ENCODE assay signal across 11 mouse cellular contexts in genomic region chr11:116075539-116076265, GRCm38 (mm10). TPM values are rescaled to one million over a fixed set of nuclear protein-coding genes. Genes with fewer than 3 reads are reported as not detected.
A peak's percentile ranks its signal among the peaks of the same experiment; 100 is the strongest.
DNase-seq lines count a peak whose midpoint lies in the region; ATAC-seq and TF ChIP-seq lines count a peak whose summit lies in the region.
"Had no signal": no experiment of that assay in that cellular context is flagged by ENCODE, and none has a peak within 500 bp of the region (broad histone marks: within the 10 kb centered on the region; RNA-seq: fewer than 3 reads in every experiment).

No protein-coding gene starts in this region.

- no peak overlapping the region; the same call in 1 of the 2 replicates for H3K4me3 ChIP-seq in lung, embryonic 14.5 days (ENCODE audit: low read depth, low read length)
- peak overlapping the region; percentile 55 to 75 for H3K4me3 ChIP-seq in liver, embryonic 14.5 days (ENCODE audit: insufficient read depth in 1 of 2, low read depth in 2 of 2, low read length in 2 of 2)
- H3K4me3 ChIP-seq: myocyte had no signal

- H3K27ac ChIP-seq in lung, embryonic 14.5 days (ENCODE audit: low read depth): no peak overlapping the region
- peak overlapping the region; percentile 93 for H3K27ac ChIP-seq in liver, embryonic 14.5 days
- H3K27ac ChIP-seq: lung, embryonic 15.5 days had no signal

- TF ChIP-seq CTCF in lung, embryonic 14.5 days (IDR thresholded peaks at IDR 0.05; ENCODE audit: low read depth): 0 out of 2 replicates have a peak, but pooled peaks have one; percentile 6
- TF ChIP-seq CTCF in liver, embryonic 14.5 days (IDR thresholded peaks at IDR 0.05; ENCODE audit: low read depth): peak; percentile 64

- H3K9me3 ChIP-seq in lung, embryonic 14.5 days (ENCODE audit: low read depth, low read length): no peaks in the 10 kb centered on the region
- no peaks in the 10 kb centered on the region for H3K9me3 ChIP-seq in liver, embryonic 14.5 days (ENCODE audit: control insufficient read depth, low read length)
- H3K9me3 ChIP-seq: lung, embryonic 15.5 days had no signal

- H3K27me3 ChIP-seq in lung, embryonic 14.5 days (ENCODE audit: insufficient read depth, low read length): no peaks in the 10 kb centered on the region
- H3K27me3 ChIP-seq in liver, embryonic 14.5 days (ENCODE audit: control insufficient read depth, insufficient read depth, low read length): no peaks in the 10 kb centered on the region
- H3K27me3 ChIP-seq: lung, embryonic 15.5 days had no signal

- H3K4me1 ChIP-seq in lung, embryonic 14.5 days (ENCODE audit: insufficient read depth): peaks cover 3% of the 10 kb centered on the region; the same call in 1 of the 2 replicates
- H3K4me1 ChIP-seq in liver, embryonic 14.5 days (replicated peaks; ENCODE audit: control insufficient read depth in 2 of 2, insufficient read depth in 2 of 2, low read length in 1 of 2): peaks cover 33% of the 10 kb centered on the region in 2 experiments

- H3K9ac ChIP-seq in lung, embryonic 14.5 days: peak overlapping the region; percentile 26; the same call in 1 of the 2 replicates
- H3K9ac ChIP-seq in liver, embryonic 14.5 days (replicated peaks): peak overlapping the region; percentile 94
- H3K9ac ChIP-seq: lung, embryonic 15.5 days had no signal

- 0 out of 2 replicates have a peak overlapping the region, but pooled peaks have one; percentile 10 for H3K4me2 ChIP-seq in lung, embryonic 14.5 days
- H3K4me2 ChIP-seq in liver, embryonic 14.5 days (ENCODE audit: low read depth): peak overlapping the region; percentile 95
- H3K4me2 ChIP-seq: lung, embryonic 15.5 days had no signal

- WGBS in lung, embryonic 14.5 days: 36% methylated on average over 20 of the region's 20 CpGs
- 24% methylated on average over 20 of the region's 20 CpGs for WGBS in liver, embryonic 14.5 days (ENCODE audit: insufficient replicate concordance)

- no peak for ATAC-seq in lung, embryonic 14.5 days (ENCODE audit: insufficient read depth)
- ATAC-seq in liver, embryonic 14.5 days (ENCODE audit: insufficient read depth): no peak

- TF ChIP-seq EP300 in liver, embryonic 14.5 days (IDR thresholded peaks at IDR 0.05; ENCODE audit: low read depth): no peak

- H3K36me3 ChIP-seq in lung, embryonic 14.5 days (ENCODE audit: insufficient read depth): peaks cover 22% of the 10 kb centered on the region
- peaks cover 22% of the 10 kb centered on the region for H3K36me3 ChIP-seq in liver, embryonic 14.5 days (replicated peaks; ENCODE audit: control insufficient read depth, insufficient read depth, low read depth)

- DNase-seq in adrenal gland, adult 2 months: peak; percentile 53
- no peak for DNase-seq in adrenal gland, postnatal 25 days
- peak; percentile 23 for DNase-seq in lung, embryonic 14.5 days
- DNase-seq in lung, postnatal 25 days (ENCODE audit: low spot score): no peak
- peak; percentile 44 for DNase-seq in ES-CJ7 (ENCODE audit: low read depth, low spot score)
- DNase-seq in liver, embryonic 14.5 days (ENCODE audit: low read depth in 3 of 3, low spot score in 3 of 3): no peak
- no peak for DNase-seq in left cerebral cortex, adult 11 months (ENCODE audit: low spot score)
- DNase-seq in left cerebral cortex, adult 18-20 months (ENCODE audit: low spot score in 2 of 2): no peak
- DNase-seq: kidney, adult 18-20 months had no signal

RNA-seq across cellular contexts. Expression of gene Unc13d, which starts 2.1 kb away (rescaled TPM):
- total RNA-seq in adrenal gland, adult 2 months (2021): 1 to 10 TPM in 1 of 2 experiments, under 1 TPM in 1; 0.83 to 1.0 TPM
- 2.3 and 3.4 TPM in 2 replicates for polyA plus RNA-seq in adrenal gland, adult 2 months (2012; rRNA removed)
- total RNA-seq in adrenal gland, postnatal 25 days (2021): 0.24 and 0.79 TPM in 2 replicates
- polyA plus RNA-seq in lung, embryonic 14.5 days (2014; fragmentation: Nextera tagmentation; extraction: Ambion mirVana): 2.5 and 3.3 TPM in 2 replicates
- 18.7 and 19.6 TPM in 2 replicates for polyA plus RNA-seq in liver, embryonic 14.5 days (2012; rRNA removed)
- polyA plus RNA-seq in liver, embryonic 14.5 days (2014; fragmentation: Nextera tagmentation; extraction: Ambion mirVana): 14.9 and 16.8 TPM in 2 replicates
- total RNA-seq in left cerebral cortex, adult 18-20 months (2021): 1 to 10 TPM; 1.8 to 2.7 TPM

RNA-seq across cellular contexts. Expression of gene Wbp2, which starts 11.1 kb away (rescaled TPM):
- total RNA-seq in adrenal gland, adult 2 months (2021): 100 to 1,000 TPM; 165 to 185 TPM
- 517 and 528 TPM in 2 replicates for polyA plus RNA-seq in adrenal gland, adult 2 months (2012; rRNA removed)
- total RNA-seq in adrenal gland, postnatal 25 days (2021): 189 and 195 TPM in 2 replicates
- 66.5 and 69.8 TPM in 2 replicates for polyA plus RNA-seq in lung, embryonic 14.5 days (2014; fragmentation: Nextera tagmentation; extraction: Ambion mirVana)
- 46.2 and 57.4 TPM in 2 replicates for polyA plus RNA-seq in liver, embryonic 14.5 days (2012; rRNA removed)
- polyA plus RNA-seq in liver, embryonic 14.5 days (2014; fragmentation: Nextera tagmentation; extraction: Ambion mirVana): 74.5 and 87.6 TPM in 2 replicates
- total RNA-seq in left cerebral cortex, adult 18-20 months (2021): 100 to 1,000 TPM; 464 to 477 TPM

RNA-seq across cellular contexts. Expression of gene Unk, which starts 45.6 kb away (rescaled TPM):
- 10 to 100 TPM; 20.2 to 21.2 TPM for total RNA-seq in adrenal gland, adult 2 months (2021)
- polyA plus RNA-seq in adrenal gland, adult 2 months (2012; rRNA removed): 46.0 and 58.5 TPM in 2 replicates
- 25.8 and 27.4 TPM in 2 replicates for total RNA-seq in adrenal gland, postnatal 25 days (2021)
- 39.5 and 44.4 TPM in 2 replicates for polyA plus RNA-seq in lung, embryonic 14.5 days (2014; fragmentation: Nextera tagmentation; extraction: Ambion mirVana)
- 10.4 and 12.1 TPM in 2 replicates for polyA plus RNA-seq in liver, embryonic 14.5 days (2012; rRNA removed)
- polyA plus RNA-seq in liver, embryonic 14.5 days (2014; fragmentation: Nextera tagmentation; extraction: Ambion mirVana): 6.4 and 7.9 TPM in 2 replicates
- 10 to 100 TPM; 21.8 to 22.3 TPM for total RNA-seq in left cerebral cortex, adult 18-20 months (2021)

RNA-seq across cellular contexts. Expression of gene H3f3b, which starts 47.9 kb away (rescaled TPM):
- 100 to 1,000 TPM; 270 to 363 TPM for total RNA-seq in adrenal gland, adult 2 months (2021)
- 76.2 and 92.7 TPM in 2 replicates for polyA plus RNA-seq in adrenal gland, adult 2 months (2012; rRNA removed)
- 265 and 377 TPM in 2 replicates for total RNA-seq in adrenal gland, postnatal 25 days (2021)
- 1,851 and 1,959 TPM in 2 replicates for polyA plus RNA-seq in lung, embryonic 14.5 days (2014; fragmentation: Nextera tagmentation; extraction: Ambion mirVana)
- 173 and 248 TPM in 2 replicates for polyA plus RNA-seq in liver, embryonic 14.5 days (2012; rRNA removed)
- 651 and 676 TPM in 2 replicates for polyA plus RNA-seq in liver, embryonic 14.5 days (2014; fragmentation: Nextera tagmentation; extraction: Ambion mirVana)
- total RNA-seq in left cerebral cortex, adult 18-20 months (2021): 100 to 1,000 TPM; 246 to 269 TPM

RNA-seq across cellular contexts. Expression of gene Trim47, which starts 51.3 kb away (rescaled TPM):
- 10 to 100 TPM; 10.3 to 17.9 TPM for total RNA-seq in adrenal gland, adult 2 months (2021)
- 49.1 and 68.9 TPM in 2 replicates for polyA plus RNA-seq in adrenal gland, adult 2 months (2012; rRNA removed)
- total RNA-seq in adrenal gland, postnatal 25 days (2021): 17.1 and 20.2 TPM in 2 replicates
- 12.7 and 13.2 TPM in 2 replicates for polyA plus RNA-seq in lung, embryonic 14.5 days (2014; fragmentation: Nextera tagmentation; extraction: Ambion mirVana)
- 1.8 and 2.0 TPM in 2 replicates for polyA plus RNA-seq in liver, embryonic 14.5 days (2012; rRNA removed)
- polyA plus RNA-seq in liver, embryonic 14.5 days (2014; fragmentation: Nextera tagmentation; extraction: Ambion mirVana): 2.2 and 3.2 TPM in 2 replicates
- 1 to 10 TPM; 7.3 to 7.9 TPM for total RNA-seq in left cerebral cortex, adult 18-20 months (2021)

Comparison
In these comparisons a context has a peak if more than half of its experiments do, and no peak if none do; other contexts are left out.
1. DNase-seq: peak in adrenal gland, adult 2 months (single experiment), lung, embryonic 14.5 days (single experiment) and ES-CJ7 (single experiment); none in adrenal gland, postnatal 25 days (single experiment), lung, postnatal 25 days (single experiment), liver, embryonic 14.5 days (0 of 3), left cerebral cortex, adult 11 months (single experiment) and left cerebral cortex, adult 18-20 months (0 of 2).